Mouse (Mus musculus): ENCODE measurements around the gene Papss1. TPM values are rescaled to one million over a fixed set of nuclear protein-coding genes. Genes with fewer than 3 reads are reported as not detected.

The Papss1 gene
- polyA plus RNA-seq, 1 experiment from 2014 or later, result 7.9 TPM

- H3K9me3 ChIP-seq (replicated peaks), result no peaks in the 10 kb centered on the region
- H3K9ac ChIP-seq, result no peak overlapping the region
- no peaks in the 10 kb centered on the region for H3K36me3 ChIP-seq (replicated peaks)
- H3K4me3 ChIP-seq (replicated peaks), result no peak overlapping the region
- no peak for ATAC-seq (ENCODE audit: insufficient read depth)
- no peaks in the 10 kb centered on the region for H3K4me1 ChIP-seq (replicated peaks)
- no peak overlapping the region for H3K4me2 ChIP-seq
- H3K27me3 ChIP-seq, result no peaks in the 10 kb centered on the region
- WGBS (ENCODE audit: insufficient replicate concordance), result 66% methylated on average over 5 of the region's 5 CpGs
- no peak overlapping the region for H3K27ac ChIP-seq (replicated peaks)
Measured at GRCm38 (mm10) chr3:131612847-131613246, 48.3 kb downstream of the Papss1 start.

DNA sequence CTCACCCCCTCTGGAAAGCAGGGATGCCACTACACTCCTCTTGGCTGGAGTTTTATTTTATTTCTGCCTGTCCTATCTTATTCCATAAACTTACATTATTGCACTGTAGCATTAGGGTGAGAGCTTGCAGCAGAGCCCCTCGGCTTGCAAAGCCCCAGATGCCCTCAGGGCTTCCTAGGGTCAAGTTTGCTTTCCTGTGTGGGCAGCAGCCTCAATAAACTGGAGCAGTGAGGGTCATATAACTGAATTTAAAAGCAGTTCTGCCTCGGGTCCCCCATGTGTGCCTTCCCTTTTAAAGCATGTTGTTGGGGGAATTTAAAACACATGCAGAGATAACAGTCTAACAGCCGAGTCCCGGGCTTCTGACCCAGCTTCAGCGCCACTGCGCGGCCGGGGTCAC lies 49.5 kb downstream of the Papss1 start:
- Histone ChIP-seq H3K27me3 (no peaks in the 10 kb centered on the region), H3K4me3 (replicated peaks) (no peak overlapping the region), H3K36me3 (replicated peaks) (no peaks in the 10 kb centered on the region), H3K4me1 (replicated peaks) (no peaks in the 10 kb centered on the region), H3K27ac (replicated peaks) (no peak overlapping the region), H3K9me3 (replicated peaks) (no peaks in the 10 kb centered on the region), H3K9ac (no peak overlapping the region), H3K4me2 (no peak overlapping the region)
- no peak for ATAC-seq (ENCODE audit: insufficient read depth)
- WGBS (ENCODE audit: insufficient replicate concordance), result 75% methylated on average over 8 of the region's 8 CpGs

DNA sequence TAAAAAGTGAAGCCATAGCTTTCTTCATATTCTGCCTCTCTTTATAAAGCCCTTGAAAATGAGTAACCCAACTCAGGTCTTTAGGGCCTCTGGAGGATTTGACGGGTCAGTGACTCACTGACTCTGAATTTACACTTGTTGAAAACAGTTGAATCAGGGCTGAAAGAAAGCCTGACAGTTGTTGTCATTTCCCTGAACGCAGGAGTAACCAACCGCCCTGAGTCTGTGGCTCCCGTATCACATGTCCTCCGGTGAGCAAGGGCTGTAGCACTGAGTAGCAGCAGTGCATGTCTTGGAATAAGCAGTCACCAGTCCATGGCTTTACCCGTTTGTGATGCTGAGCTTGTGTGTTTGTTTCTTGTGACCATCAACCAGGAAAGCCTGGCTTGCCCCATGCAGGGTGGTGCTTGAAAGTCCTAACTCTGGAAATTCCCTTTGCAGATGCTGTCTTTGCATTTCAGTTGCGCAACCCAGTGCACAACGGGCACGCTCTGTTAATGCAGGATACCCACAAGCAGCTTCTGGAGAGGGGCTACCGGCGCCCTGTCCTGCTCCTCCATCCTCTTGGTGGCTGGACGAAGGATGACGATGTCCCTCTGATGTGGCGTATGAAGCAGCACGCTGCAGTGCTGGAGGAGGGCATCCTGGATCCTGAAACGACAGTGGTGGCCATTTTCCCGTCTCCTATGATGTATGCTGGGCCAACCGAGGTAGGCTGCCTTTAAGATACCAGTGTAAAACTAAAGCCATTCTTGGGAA lies 54.2 kb downstream of the Papss1 start:
- H3K9me3 ChIP-seq (replicated peaks), result no peaks in the 10 kb centered on the region
- H3K4me2 ChIP-seq, result no peak overlapping the region
- H3K4me1 ChIP-seq (replicated peaks), result no peaks in the 10 kb centered on the region
- no peaks in the 10 kb centered on the region for H3K36me3 ChIP-seq (replicated peaks)
- 74% methylated on average over 18 of the region's 18 CpGs for WGBS (ENCODE audit: insufficient replicate concordance)
- H3K4me3 ChIP-seq (replicated peaks), result no peak overlapping the region
- no peak overlapping the region for H3K27ac ChIP-seq (replicated peaks)
- no peaks in the 10 kb centered on the region for H3K27me3 ChIP-seq
- no peak for ATAC-seq (ENCODE audit: insufficient read depth)
- H3K9ac ChIP-seq, result no peak overlapping the region

DNA sequence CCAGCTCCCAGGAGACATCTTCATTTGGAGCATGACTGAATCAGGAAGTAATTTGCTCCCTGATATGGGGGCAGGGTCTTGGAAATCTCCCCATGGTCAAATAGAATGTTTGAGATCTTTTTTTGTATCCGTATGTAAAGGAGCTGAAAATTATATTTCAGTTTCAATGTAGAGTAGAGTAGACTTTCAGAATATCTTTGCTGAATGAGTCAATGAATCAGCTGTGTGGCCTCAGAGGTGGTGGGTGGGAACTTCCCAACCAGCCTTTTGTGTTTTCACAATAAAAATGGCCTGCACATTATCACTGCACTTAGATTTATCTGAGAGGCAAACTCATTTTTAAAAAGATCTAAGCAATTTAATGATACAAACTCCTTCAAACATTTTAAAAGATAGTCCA lies 58.6 kb downstream of the Papss1 start:
- no peak for ATAC-seq (ENCODE audit: insufficient read depth)
- H3K36me3 ChIP-seq (replicated peaks), result no peaks in the 10 kb centered on the region
- H3K9ac ChIP-seq, result no peak overlapping the region
- H3K27me3 ChIP-seq, result no peaks in the 10 kb centered on the region
- no peaks in the 10 kb centered on the region for H3K4me1 ChIP-seq (replicated peaks)
- no peaks in the 10 kb centered on the region for H3K9me3 ChIP-seq (replicated peaks)
- no peak overlapping the region for H3K4me3 ChIP-seq (replicated peaks)
- no peak overlapping the region for H3K27ac ChIP-seq (replicated peaks)
- WGBS (ENCODE audit: insufficient replicate concordance), result 61% methylated on average over 1 of the region's 1 CpGs
- no peak overlapping the region for H3K4me2 ChIP-seq

DNA sequence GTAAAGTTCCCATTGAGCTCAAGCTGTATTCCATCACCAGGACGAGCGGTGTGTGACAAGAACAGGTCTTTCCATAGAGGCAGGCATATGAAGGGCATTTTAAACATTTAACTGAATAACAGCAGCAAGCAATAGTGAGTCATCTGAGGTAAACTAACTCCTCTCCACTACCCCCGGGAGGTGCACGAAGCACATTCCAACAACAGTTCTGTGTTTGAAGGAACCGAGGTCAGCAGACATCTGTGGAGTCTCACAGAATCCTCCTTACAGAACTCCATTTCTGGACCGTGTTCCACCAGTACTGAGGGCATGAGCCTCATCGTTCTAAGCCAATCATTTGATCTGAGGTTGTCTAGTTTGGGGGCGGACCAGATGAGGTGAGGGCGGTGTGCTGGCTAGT lies 59.5 kb downstream of the Papss1 start:
- H3K36me3 ChIP-seq (replicated peaks), result no peaks in the 10 kb centered on the region
- H3K27ac ChIP-seq (replicated peaks), result no peak overlapping the region
- no peak overlapping the region for H3K4me3 ChIP-seq (replicated peaks)
- H3K9me3 ChIP-seq (replicated peaks), result no peaks in the 10 kb centered on the region
- 78% methylated on average over 9 of the region's 9 CpGs for WGBS (ENCODE audit: insufficient replicate concordance)
- no peak for ATAC-seq (ENCODE audit: insufficient read depth)
- H3K9ac ChIP-seq, result no peak overlapping the region
- H3K27me3 ChIP-seq, result no peaks in the 10 kb centered on the region
- H3K4me1 ChIP-seq (replicated peaks), result no peaks in the 10 kb centered on the region
- H3K4me2 ChIP-seq, result no peak overlapping the region

DNA sequence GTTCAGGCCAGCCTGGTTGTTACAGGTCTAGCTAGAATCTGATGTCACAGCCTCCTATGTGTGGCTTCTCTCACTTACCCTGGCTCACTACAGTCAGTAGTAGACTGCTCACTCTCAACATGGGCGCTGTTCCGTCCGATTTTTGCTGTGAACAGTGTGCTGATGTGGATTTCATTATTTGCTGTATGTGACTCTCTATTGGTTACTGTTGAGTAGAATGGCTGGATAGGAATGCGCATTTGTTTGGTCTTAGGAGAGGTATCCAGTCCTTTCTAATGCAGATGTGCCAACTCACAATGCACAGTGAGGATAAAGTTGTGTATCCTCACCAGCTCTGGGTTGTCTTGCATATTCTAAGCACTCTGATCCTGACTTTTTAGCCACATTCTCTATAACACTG lies 62.9 kb downstream of the Papss1 start:
- H3K9me3 ChIP-seq (replicated peaks), result no peaks in the 10 kb centered on the region
- no peak overlapping the region for H3K4me3 ChIP-seq (replicated peaks)
- no peak overlapping the region for H3K27ac ChIP-seq (replicated peaks)
- no peaks in the 10 kb centered on the region for H3K4me1 ChIP-seq (replicated peaks)
- no peak overlapping the region for H3K4me2 ChIP-seq
- WGBS (ENCODE audit: insufficient replicate concordance), result 78% methylated on average over 4 of the region's 4 CpGs
- no peaks in the 10 kb centered on the region for H3K27me3 ChIP-seq
- H3K9ac ChIP-seq, result no peak overlapping the region
- no peak for ATAC-seq (ENCODE audit: insufficient read depth)
- no peaks in the 10 kb centered on the region for H3K36me3 ChIP-seq (replicated peaks)

DNA sequence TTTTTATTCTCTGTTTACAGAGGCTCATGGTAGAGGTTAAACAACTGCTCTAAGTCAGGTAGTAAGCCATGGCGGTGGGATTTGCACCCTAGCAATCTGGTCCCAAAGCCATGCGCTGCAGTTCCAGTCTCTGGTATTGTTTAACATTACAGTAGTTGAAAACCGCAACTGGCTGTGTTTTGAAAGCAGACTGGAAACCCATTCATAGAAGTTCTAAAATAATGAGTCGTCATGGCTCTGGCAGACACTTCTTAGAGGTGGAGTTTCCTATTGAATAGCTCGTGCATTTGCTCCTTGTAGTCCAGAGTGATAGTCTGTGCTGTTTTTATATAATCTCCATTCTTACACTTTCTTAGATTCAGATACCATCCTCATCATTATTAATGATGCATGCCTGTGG lies 63.7 kb downstream of the Papss1 start:
- Histone ChIP-seq H3K9ac (no peak overlapping the region), H3K4me3 (replicated peaks) (no peak overlapping the region), H3K27me3 (no peaks in the 10 kb centered on the region), H3K27ac (replicated peaks) (no peak overlapping the region), H3K4me1 (replicated peaks) (no peaks in the 10 kb centered on the region), H3K9me3 (replicated peaks) (no peaks in the 10 kb centered on the region), H3K4me2 (no peak overlapping the region), H3K36me3 (replicated peaks) (no peaks in the 10 kb centered on the region)
- ATAC-seq (ENCODE audit: insufficient read depth), result no peak
- WGBS (ENCODE audit: insufficient replicate concordance), result 73% methylated on average over 5 of the region's 5 CpGs

- H3K27ac ChIP-seq (replicated peaks), result no peak overlapping the region
- no peak for ATAC-seq (ENCODE audit: insufficient read depth)
- no peaks in the 10 kb centered on the region for H3K36me3 ChIP-seq (replicated peaks)
- H3K9ac ChIP-seq, result no peak overlapping the region
- no peaks in the 10 kb centered on the region for H3K27me3 ChIP-seq
- 57% methylated on average over 3 of the region's 3 CpGs for WGBS (ENCODE audit: insufficient replicate concordance)
- no peak overlapping the region for H3K4me2 ChIP-seq
- no peak overlapping the region for H3K4me3 ChIP-seq (replicated peaks)
- no peaks in the 10 kb centered on the region for H3K9me3 ChIP-seq (replicated peaks)
- no peaks in the 10 kb centered on the region for H3K4me1 ChIP-seq (replicated peaks)
Measured at GRCm38 (mm10) chr3:131628931-131629330, 64.4 kb downstream of the Papss1 start.

DNA sequence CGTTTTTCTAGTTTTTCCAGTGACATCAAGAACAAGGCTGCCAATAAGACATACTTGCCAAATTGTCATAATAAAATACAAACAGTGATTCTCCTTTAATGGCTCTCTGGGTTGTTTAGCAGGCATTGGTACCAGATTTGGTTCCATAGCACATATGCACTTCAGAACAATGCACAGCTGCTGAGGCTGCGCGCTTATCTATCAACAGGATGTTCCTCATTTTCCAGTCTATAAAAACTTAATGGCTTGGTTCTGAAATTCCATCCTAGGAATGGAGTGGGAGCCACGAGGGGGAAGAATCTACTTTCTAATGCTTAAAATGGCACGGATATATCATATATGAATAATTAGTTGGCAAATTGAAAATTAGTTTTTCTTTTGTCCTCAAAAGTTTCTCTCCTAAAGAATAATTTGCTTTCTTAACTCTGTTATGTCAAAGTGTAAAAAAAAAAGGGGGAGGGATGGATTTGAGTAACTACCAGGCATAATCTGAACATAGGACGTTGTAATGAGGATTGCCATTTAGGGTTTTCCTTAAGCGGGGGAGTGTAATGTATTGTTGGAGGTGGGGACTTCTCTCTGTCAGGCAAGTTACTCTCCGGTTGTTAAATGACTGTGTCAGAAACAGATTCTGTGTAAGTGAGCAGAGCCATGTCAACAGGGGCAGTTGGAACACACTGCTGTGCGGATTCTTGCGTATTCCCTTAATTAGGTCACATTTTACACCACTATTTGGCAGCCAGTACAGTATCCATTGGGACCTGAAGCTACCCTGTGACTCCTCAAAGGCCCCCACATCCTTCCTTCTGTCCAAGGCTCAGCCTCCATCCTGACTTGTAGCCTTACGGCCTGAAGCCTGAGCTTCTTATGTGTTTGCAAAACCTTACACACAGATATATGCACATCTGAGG lies 66.1 kb downstream of the Papss1 start:
- Histone ChIP-seq H3K4me1 (replicated peaks) (no peaks in the 10 kb centered on the region), H3K9me3 (replicated peaks) (no peaks in the 10 kb centered on the region), H3K4me3 (replicated peaks) (no peak overlapping the region), H3K27me3 (no peaks in the 10 kb centered on the region), H3K36me3 (replicated peaks) (no peaks in the 10 kb centered on the region), H3K27ac (replicated peaks) (no peak overlapping the region), H3K4me2 (no peak overlapping the region), H3K9ac (no peak overlapping the region)
- ATAC-seq (ENCODE audit: insufficient read depth), result no peak
- WGBS (ENCODE audit: insufficient replicate concordance), result 70% methylated on average over 11 of the region's 11 CpGs

DNA sequence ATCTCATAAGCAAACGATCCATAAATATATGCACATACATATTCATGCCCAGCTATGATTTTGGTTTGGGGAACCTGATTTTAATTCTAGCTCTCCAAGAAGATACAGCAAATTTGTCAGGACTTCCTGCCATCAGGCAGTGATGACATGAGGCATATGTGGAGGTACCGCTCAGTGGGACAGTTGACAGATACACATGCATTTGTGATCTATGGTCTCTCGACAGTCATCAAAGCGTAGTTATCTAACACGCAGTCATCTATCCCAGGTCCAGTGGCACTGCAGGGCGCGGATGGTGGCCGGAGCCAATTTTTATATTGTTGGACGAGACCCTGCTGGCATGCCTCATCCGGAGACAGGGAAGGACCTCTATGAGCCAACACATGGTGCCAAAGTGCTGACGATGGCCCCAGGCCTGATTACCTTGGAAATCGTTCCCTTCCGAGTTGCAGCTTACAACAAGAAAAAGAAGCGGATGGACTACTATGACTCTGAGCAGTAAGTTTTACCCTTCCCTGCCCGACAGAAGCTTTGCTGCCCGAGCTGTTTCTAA lies 66.8 kb downstream of the Papss1 start:
- WGBS (ENCODE audit: insufficient replicate concordance), result 83% methylated on average over 16 of the region's 16 CpGs
- H3K4me3 ChIP-seq (replicated peaks), result no peak overlapping the region

DNA sequence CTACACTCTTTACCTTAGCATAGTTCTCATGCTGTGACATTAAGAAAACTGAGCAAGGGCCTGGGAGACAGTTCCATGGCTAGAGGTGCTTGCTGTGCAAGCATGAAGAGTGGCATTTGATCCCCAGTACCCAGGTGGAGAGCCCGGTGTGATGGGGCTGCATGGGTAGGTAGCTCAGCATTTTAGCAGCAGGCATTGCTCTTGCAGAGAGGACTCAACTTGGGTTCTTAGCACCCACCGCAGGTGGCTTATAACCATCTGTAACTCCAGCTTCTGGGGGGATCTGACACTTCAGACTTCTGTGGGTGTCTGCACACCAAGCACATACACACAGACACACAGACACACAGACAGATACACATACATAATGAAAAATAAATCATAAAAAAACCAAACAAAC lies 69.5 kb downstream of the Papss1 start:
- Histone ChIP-seq H3K36me3 (replicated peaks) (no peaks in the 10 kb centered on the region), H3K4me3 (replicated peaks) (no peak overlapping the region), H3K9ac (no peak overlapping the region), H3K27me3 (no peaks in the 10 kb centered on the region), H3K27ac (replicated peaks) (no peak overlapping the region), H3K4me1 (replicated peaks) (no peaks in the 10 kb centered on the region), H3K4me2 (no peak overlapping the region), H3K9me3 (replicated peaks) (no peaks in the 10 kb centered on the region)
- no peak for ATAC-seq (ENCODE audit: insufficient read depth)
- WGBS (ENCODE audit: insufficient replicate concordance), result 85% methylated on average over 2 of the region's 2 CpGs

More for the DNA sequence above, 66.8 kb downstream of the Papss1 start:
- H3K9me3 ChIP-seq (replicated peaks), result no peaks in the 10 kb centered on the region
- H3K9ac ChIP-seq, result no peak overlapping the region
- H3K4me2 ChIP-seq, result no peak overlapping the region
- no peak for ATAC-seq (ENCODE audit: insufficient read depth)
- no peaks in the 10 kb centered on the region for H3K36me3 ChIP-seq (replicated peaks)
- H3K27me3 ChIP-seq, result no peaks in the 10 kb centered on the region
- no peak overlapping the region for H3K27ac ChIP-seq (replicated peaks)
- no peaks in the 10 kb centered on the region for H3K4me1 ChIP-seq (replicated peaks)

Measured in liver, embryonic 15.5 days (tissue).